Mouse (Mus musculus) liver, adult 2 months (tissue): ENCODE results near the gene Osbp.

Experiments
- CTCF ChIP-seq: fragments of 200-500 bp; IDR thresholded peaks from 2 replicates; pipeline ENCODE4 v1.5.1; 2011; ENCODE audit warnings: low read depth, low read length, control low read depth
- POLR2A ChIP-seq: fragments of 200-500 bp; IDR thresholded peaks from 2 replicates; pipeline ENCODE4 v1.6.1; 2011; ENCODE audit warnings: low read length, control low read depth; ENCODE audit not compliant: insufficient read depth; ENCODE audit errors: extremely low read depth

DNA sequence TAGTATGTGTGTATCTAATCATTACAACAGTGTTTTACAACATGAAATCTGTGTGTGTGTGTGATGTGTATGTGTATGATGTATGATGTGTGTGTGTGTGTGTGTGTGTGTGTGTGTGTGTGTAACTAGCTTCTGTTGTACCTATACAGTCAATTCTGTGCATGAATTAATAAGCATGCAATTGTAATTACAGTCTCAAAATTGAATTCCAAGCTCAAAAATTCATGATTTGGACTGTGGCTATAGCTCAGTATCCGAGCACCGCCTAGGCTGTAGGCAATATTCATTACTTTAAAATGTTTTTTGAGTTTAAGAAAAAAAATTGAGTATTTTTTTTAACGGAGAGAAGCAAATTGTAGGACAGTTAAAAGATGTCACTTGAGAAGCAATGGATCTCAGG lies 35.9 kb downstream of the Osbp start:
- no peak for TF ChIP-seq CTCF
- TF ChIP-seq POLR2A = no peak
